Mouse (Mus musculus) induced T-regulatory cell, adult 2 months (primary cell): ENCODE data around the gene Amacr.
"Not testable (repeated sequence)": the region's sequence is repeated elsewhere in the genome, so short reads cannot be mapped to it uniquely, and the experiment has no call there.

ENCODE experiments used
- DNase-seq: peaks from one replicate; pipeline ENCODE4 v3.0.0-alpha.2; 2012; ENCODE audit warnings: low read depth

The Amacr gene

DNA sequence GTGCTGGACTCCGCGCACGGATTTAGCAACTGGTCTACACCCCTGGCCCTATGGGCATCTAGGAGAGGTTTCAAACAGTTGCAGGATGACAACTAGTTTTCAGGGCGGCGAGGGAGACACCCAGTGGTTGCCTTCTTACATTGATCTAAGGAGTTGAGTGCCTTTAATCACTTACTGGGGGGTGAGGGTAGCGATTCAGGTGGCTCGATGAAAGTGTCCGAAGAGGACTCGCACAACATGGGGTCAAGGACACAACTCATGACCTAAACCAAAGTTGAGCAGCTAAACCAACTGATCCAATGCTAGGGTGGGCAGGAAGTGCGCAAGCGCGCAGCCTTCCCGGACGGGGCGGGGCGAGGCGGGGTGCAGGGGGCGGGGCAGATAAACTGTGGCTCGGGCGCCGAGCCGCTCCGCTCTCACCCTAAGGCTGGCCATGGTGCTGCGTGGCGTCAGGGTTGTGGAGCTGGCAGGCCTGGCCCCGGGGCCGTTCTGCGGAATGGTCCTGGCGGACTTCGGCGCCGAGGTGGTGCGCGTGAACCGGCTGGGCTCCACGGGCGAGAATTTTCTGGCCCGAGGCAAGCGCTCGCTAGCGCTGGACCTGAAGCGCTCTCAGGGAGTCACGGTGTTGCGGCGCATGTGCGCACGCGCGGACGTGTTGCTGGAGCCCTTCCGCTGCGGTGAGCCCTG, at the start of gene Amacr:
Gene Amacr, plus strand, starts transcription at position 380 of the 687 bp plus-strand sequence.
- peak; percentile 89 for DNase-seq

DNA sequence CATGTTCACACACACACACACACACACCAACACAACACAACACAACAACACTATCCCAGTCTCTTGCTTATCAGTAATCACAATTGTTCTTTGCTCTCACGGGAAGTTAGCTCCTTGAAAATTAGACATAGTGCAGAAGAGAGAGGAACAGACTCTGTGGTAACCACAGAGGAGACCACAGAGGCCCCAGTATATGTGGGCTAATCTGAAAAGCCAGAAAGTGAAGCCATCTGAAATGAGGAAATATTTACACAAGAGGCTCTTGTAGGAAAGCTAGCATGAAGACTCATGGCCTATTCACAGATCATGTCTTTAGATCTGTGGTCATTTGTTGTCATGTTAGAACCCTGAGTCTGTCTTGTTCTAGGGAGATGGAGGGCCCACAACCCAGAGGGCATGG, 47.6 kb upstream of the Amacr start:
- DNase-seq, result no peak

GRCm38 (mm10) chr15:10940148-10941108, 41.1 kb upstream of the Amacr start:
- no peak for DNase-seq

GRCm38 (mm10) chr15:10941901-10942300, 39.7 kb upstream of the Amacr start:
- DNase-seq, result no peak

- no peak for DNase-seq
Observed at GRCm38 (mm10) chr15:10947852-10948251, 33.7 kb upstream of the Amacr start.

DNA sequence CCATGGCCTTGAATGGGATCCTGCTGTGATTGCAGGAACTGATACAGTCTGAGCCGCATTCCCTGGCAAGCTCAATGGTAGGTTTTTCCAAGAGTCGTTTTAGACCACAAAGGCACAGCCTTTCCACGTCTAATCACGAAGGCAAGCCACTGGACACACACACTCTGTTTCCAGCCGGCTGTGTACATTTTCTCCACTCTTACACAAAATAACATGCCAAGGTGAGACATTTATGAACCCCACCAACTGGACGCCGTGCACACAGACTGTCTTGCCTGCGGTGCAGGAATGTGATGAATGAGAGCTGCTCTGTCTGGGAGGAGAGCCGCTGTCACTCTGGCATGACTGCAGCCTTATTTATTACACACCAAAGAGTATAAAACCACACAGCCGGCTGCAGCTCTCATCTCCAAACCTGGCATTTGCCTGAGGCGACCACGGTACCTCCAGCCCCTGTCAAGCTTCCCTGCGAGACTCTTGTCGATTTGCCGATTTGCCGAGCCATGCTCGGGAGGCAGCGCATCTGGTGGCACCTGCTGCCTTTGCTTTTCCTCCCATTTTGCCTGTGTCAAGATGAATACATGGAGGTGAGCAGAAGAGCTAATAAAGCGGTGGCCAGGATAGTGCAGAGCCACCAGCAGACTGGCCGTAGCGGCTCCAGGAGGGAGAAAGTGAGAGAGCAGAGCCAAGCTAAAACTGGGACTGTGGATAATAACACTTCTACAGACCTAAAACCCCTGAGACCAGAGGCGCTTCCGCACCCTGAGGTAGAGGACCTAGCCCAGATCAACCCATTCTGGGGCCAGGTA, 29.4 kb upstream of the Amacr start, which contains the start of gene C1qtnf3:
Gene C1qtnf3, plus strand, starts transcription at position 382 of the 809 bp plus-strand sequence.
- no peak for DNase-seq

DNA sequence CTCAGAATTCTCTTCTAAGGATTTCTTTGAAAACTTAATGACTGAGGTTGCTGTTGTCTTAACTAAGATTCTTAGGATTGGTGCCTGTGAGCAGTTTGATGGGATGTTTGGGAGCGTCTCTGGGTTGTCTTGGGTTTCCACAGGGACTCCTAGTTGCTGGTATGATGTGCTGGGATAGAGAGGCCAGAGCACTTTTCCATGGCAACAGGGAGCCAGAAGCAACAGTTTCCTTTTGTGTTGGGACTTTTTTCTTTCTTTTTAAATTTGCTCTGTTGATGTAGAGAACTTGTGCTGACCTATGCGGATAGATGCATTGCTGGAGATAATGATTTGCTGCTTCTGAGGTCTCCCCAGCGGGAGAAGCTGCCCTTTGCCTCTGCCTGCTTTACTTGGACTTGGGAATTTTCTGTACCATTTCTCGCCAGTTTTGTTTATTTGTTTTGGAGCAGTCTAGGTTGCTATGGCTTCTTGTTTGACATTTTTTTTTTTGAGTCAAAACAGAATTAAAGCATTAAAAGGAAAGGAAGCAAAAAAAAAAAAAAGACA, 28.7 kb upstream of the Amacr start:
- no peak for DNase-seq

DNA sequence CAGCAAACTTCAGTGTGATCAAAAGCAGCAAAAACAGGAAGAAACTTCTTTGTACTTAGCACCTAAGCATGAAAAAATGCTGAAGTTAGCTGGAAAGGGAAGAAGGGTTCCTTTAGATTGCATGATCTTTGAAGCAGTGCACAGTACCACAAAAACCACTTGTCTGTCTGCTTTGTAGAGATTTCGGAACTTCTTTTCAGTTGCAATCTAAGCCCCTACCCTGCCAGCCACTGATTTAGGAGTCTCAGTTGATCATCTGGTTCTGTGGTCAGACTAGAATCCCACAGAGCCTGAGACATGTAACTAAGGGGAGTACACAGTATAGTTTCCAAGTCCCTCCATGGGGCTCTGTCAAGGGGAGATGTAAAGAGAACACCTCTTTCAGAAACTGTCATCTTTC, 28.1 kb upstream of the Amacr start:
- DNase-seq, result no peak

GRCm38 (mm10) chr15:10954381-10955016, 27.1 kb upstream of the Amacr start:
- no peak for DNase-seq

DNA sequence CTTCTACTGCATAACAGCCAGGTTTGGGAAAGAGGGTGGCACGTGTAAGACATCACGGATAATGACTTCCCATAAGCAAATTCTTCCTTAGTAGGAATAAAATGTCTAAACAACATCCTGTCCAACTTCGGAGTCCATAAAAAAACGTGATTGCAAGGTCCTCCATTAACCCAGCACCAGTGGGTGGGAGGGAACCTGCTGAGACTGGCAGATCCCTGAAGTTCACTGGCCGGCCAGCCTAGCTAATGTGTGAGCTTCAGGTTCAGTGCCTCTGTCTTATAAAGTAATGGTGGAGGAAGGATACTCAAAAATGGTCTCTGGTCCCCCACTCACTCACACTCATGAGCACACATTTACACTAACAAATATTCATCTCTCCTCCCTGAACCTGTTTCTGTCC, 26.4 kb upstream of the Amacr start:
- DNase-seq, result no peak

DNA sequence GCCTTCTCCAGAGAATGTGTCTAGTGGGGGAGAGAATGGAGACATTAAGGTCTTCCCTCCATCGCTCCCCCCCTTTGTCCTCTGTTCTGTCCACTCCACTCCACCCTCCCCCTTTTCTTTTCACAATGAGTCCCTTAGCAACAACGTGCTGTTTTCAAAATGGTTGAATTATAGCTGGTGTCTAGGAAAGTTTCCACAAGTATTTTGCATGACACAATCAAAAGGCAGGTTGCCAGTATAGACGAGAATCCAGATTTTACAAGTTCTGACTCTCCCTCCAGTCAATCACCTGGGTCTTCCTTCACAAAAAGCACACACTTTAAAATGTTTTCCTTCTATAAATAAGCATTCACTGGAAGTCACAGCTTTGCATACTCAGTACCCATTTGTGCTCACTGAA, 24.9 kb upstream of the Amacr start:
- DNase-seq, result no peak

- no peak for DNase-seq
Observed at GRCm38 (mm10) chr15:10959277-10960026, 22.1 kb upstream of the Amacr start.

DNA sequence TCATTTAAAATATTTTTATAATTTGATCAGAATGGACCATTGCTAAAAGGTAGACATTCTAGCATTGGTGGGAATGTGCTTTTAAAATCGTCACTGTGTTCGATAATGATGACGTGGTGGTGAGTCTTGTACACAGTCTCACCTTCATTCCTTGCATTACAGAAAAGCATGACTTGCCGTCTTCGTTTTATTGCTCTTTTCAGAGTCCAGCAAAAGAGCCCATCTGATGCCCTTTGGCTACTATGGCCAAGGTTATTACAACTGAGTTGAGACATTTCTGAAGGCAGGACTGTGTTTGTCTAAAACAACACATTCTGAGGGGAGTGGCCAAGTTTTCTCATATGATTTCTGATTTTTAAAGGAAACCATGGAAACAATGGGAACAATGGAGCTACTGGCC, 21.3 kb upstream of the Amacr start:
- DNase-seq, result no peak

DNA sequence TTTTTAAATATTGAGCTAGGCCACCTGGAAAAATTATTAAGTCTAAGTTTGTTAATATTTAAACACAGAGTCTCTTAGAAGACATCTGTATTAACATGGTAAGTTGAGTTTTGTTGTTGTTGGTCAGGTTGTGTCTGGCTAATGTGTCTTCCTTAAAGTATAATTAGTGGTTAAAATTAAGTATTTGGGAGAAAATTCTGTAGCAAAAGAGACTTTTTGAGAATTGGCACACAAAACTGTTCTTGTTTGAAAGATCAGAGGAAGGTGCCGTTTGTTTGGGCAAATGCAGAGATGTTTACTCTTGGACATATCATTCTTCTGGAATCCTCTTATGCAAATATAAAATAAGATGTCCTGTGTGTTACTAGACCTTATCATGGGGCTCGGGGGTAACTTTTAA, 19.0 kb upstream of the Amacr start:
- DNase-seq, result no peak

GRCm38 (mm10) chr15:10969439-10969838, 12.1 kb upstream of the Amacr start:
- no peak for DNase-seq

GRCm38 (mm10) chr15:10970777-10971176, 10.8 kb upstream of the Amacr start:
- no peak for DNase-seq

GRCm38 (mm10) chr15:10977151-10977550, 4.4 kb upstream of the Amacr start:
- no peak for DNase-seq

DNA sequence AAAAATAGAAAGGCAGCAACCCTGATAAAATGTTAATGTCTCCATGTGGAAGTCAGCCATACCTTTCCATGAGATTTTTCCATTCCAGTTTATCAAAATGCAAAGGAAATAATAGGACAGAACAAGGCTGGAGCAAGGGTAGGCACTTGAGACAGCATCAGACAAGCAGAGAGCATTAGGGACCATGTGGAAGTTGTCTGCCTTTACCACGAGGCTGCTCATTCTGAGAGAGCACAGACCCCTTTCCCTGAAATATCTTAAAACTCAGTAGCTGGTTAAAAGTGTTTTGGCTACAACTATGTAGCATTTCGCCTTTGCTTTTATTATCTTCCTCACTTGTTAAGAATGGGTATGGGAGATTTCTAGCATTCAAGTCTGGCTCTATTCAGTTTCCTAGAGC, 844 bp upstream of the Amacr start:
- no peak for DNase-seq

GRCm38 (mm10) chr15:10982064-10982435, 494 bp downstream of the Amacr start:
- DNase-seq, result no peak

DNA sequence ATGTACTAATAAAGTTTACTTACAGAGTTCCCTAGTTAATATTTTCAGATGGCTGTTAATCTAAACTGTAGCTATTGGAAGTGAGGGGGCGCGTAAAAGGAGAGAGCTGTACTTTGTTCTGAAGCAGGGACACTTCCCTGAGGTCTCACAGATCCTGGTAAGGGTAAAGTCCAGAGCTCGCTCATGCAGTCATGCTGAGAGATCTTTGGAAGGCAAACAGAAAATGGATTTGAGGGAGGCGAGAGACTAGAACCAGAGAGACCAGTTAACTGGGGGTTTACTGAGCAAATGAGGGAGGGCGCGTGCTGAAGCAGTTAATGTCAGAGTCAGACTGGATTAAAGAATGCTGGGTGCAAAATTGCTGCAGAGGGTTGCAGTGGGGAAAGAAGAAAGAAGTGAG, 4.2 kb downstream of the Amacr start:
- DNase-seq, result no peak

- not testable (repeated sequence) for DNase-seq
Observed at GRCm38 (mm10) chr15:10986477-10986876, 4.9 kb downstream of the Amacr start.
